ENCODE assay signal across 12 mouse cellular contexts in the genomic region with DNA sequence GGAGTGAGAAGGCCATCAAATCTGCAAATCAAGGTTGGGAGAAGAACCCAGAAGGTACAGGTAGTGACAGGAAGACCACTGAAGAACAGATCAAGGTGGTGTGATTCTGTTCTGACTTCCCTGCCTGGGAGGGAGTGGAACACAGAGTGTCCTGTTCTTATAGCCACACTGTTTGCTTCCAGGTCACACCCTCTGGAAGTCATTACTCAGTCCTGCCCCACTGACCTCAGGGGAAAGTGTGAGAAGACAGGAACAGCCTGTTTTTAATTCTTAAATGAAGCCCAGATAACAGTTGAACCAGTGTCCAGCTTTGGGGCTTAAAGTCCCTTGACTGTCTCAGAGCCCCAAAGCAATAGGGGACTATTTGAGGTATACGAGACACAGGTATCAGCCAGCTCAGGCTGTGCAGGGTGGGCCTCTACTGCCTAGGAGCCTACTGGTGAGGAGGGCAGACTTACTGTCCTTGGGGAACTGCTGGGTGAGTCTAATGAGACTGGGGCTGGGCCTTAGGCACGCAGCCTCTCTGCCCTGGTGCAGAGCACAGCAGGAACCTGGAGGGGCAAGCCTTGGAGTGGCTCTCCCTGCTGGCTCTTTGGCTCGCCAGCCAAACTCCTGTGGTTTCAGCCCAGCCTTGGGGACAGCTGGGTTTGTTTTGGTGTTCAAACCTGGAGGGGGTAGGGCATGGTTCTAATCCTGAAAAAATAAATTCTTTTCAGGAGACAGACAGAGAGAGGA. TPM values are rescaled to one million over a fixed set of nuclear protein-coding genes. Genes with fewer than 3 reads are reported as not detected.
DNase-seq lines count a peak whose midpoint lies in the region; ATAC-seq and TF ChIP-seq lines count a peak whose summit lies in the region.
"Had no signal": no experiment of that assay in that cellular context is flagged by ENCODE, and none has a peak within 500 bp of the region (broad histone marks: within the 10 kb centered on the region; RNA-seq: fewer than 3 reads in every experiment).

No protein-coding gene starts in this region.

- no peak for TF ChIP-seq CTCF in forebrain, postnatal 0 days (IDR thresholded peaks at IDR 0.05; ENCODE audit: low read depth)

- DNase-seq in adrenal gland, adult 2 months: peak; percentile 53
- DNase-seq in adrenal gland, adult 8-10 months: no peak
- DNase-seq in adrenal gland, postnatal 36 days: peak; percentile 13 to 50
- DNase-seq in lung, postnatal 14 days: peak; percentile 47
- no peak for DNase-seq in forebrain, postnatal 0 days
- DNase-seq in right cerebral cortex, adult 2 months (ENCODE audit: low spot score in 2 of 2): no peak
- DNase-seq: heart, postnatal 4 days; kidney, postnatal 14 days; thymus, postnatal 4 days had no signal

- WGBS in kidney, embryonic 16.5 days: 69% methylated on average over 3 of the region's 3 CpGs
- WGBS in kidney, embryonic 14.5 days: 66% methylated on average over 3 of the region's 3 CpGs
- 48% methylated on average over 3 of the region's 3 CpGs for WGBS in forebrain, postnatal 0 days

- no peaks in the 10 kb centered on the region for H3K27me3 ChIP-seq in kidney, embryonic 16.5 days (ENCODE audit: insufficient read depth, low read length)
- H3K27me3 ChIP-seq in kidney, embryonic 14.5 days (ENCODE audit: control insufficient read depth, insufficient read depth, low read length): no peaks in the 10 kb centered on the region
- H3K27me3 ChIP-seq in forebrain, postnatal 0 days (ENCODE audit: insufficient read depth, low read length): no peaks in the 10 kb centered on the region
- H3K27me3 ChIP-seq: Patski had no signal

- H3K9me3 ChIP-seq in kidney, embryonic 16.5 days (ENCODE audit: low read length): no peaks in the 10 kb centered on the region
- no peaks in the 10 kb centered on the region for H3K9me3 ChIP-seq in kidney, embryonic 14.5 days (ENCODE audit: control insufficient read depth, low read length)
- no peaks in the 10 kb centered on the region for H3K9me3 ChIP-seq in forebrain, postnatal 0 days (ENCODE audit: low read length)

- no peaks in the 10 kb centered on the region for H3K36me3 ChIP-seq in kidney, embryonic 16.5 days (ENCODE audit: insufficient read depth, low read length)
- no peaks in the 10 kb centered on the region for H3K36me3 ChIP-seq in kidney, embryonic 14.5 days (ENCODE audit: control insufficient read depth, insufficient read depth, low read length)
- no peaks in the 10 kb centered on the region for H3K36me3 ChIP-seq in forebrain, postnatal 0 days (ENCODE audit: insufficient read depth)

- H3K27ac ChIP-seq in kidney, embryonic 16.5 days (ENCODE audit: low read length): no peak overlapping the region
- no peak overlapping the region for H3K27ac ChIP-seq in kidney, embryonic 14.5 days (ENCODE audit: low read depth, low read length)
- H3K27ac ChIP-seq in forebrain, postnatal 0 days (ENCODE audit: low read depth, low read length): no peak overlapping the region

- no peaks in the 10 kb centered on the region for H3K4me1 ChIP-seq in kidney, embryonic 16.5 days (ENCODE audit: insufficient read depth, low read length)
- H3K4me1 ChIP-seq in kidney, embryonic 14.5 days (ENCODE audit: control insufficient read depth, insufficient read depth, low read length): no peaks in the 10 kb centered on the region
- no peaks in the 10 kb centered on the region for H3K4me1 ChIP-seq in forebrain, postnatal 0 days (ENCODE audit: insufficient read depth)

- H3K9ac ChIP-seq in kidney, embryonic 16.5 days (replicated peaks; ENCODE audit: low read length): no peak overlapping the region
- H3K9ac ChIP-seq in kidney, embryonic 14.5 days (ENCODE audit: low read depth, low read length): no peak overlapping the region
- H3K9ac ChIP-seq in forebrain, postnatal 0 days: no peak overlapping the region

- H3K4me3 ChIP-seq in kidney, embryonic 16.5 days (ENCODE audit: low read length): no peak overlapping the region
- no peak overlapping the region for H3K4me3 ChIP-seq in kidney, embryonic 14.5 days (ENCODE audit: low read length)
- no peak overlapping the region for H3K4me3 ChIP-seq in forebrain, postnatal 0 days (ENCODE audit: low read depth, low read length)

- ATAC-seq in kidney, embryonic 16.5 days (ENCODE audit: low FRiP score, low TSS enrichment): 0 out of 2 replicates have a peak, but pooled peaks have one; percentile 39
- no peak for ATAC-seq in kidney, embryonic 14.5 days (ENCODE audit: low FRiP score, low TSS enrichment)
- no peak for ATAC-seq in forebrain, postnatal 0 days
- ATAC-seq: Patski had no signal

- H3K4me2 ChIP-seq in kidney, embryonic 16.5 days (replicated peaks; ENCODE audit: low read depth, low read length): no peak overlapping the region
- no peak overlapping the region for H3K4me2 ChIP-seq in kidney, embryonic 14.5 days (replicated peaks; ENCODE audit: low read depth, low read length)
- H3K4me2 ChIP-seq in forebrain, postnatal 0 days (ENCODE audit: low read depth): no peak overlapping the region

RNA-seq across cellular contexts. Expression of gene Adra1b, which starts 57.4 kb away (rescaled TPM):
- total RNA-seq in adrenal gland, adult 2 months (2021): 1 to 10 TPM; 2.7 to 5.9 TPM
- 6.4 and 6.5 TPM in 2 replicates for polyA plus RNA-seq in adrenal gland, adult 2 months (2012; rRNA removed)
- 1 to 10 TPM; 3.7 to 6.2 (median 5.6) TPM for total RNA-seq in adrenal gland, adult 8-10 months (2022)
- 1.2 and 1.3 TPM in 2 replicates for polyA plus RNA-seq in kidney, embryonic 16.5 days (2015; fragmentation: Nextera tagmentation; extraction: Ambion mirVana)
- polyA plus RNA-seq in kidney, embryonic 14.5 days (2014; fragmentation: Nextera tagmentation; extraction: Ambion mirVana): 0.39 and 0.73 TPM in 2 replicates
- total RNA-seq in adrenal gland, postnatal 36 days (2021): 1 to 10 TPM; 2.7 to 2.9 TPM
- 7.2 and 12.1 TPM in 2 replicates for total RNA-seq in forebrain, postnatal 0 days (2014; rRNA removed)
- 4.1 and 6.5 TPM in 2 replicates for polyA plus RNA-seq in forebrain, postnatal 0 days (2015; fragmentation: Nextera tagmentation; extraction: Ambion mirVana)

Comparison
In these comparisons a context has a peak if more than half of its experiments do, and no peak if none do; other contexts are left out.
1. DNase-seq: peak in adrenal gland, adult 2 months (single experiment), adrenal gland, postnatal 36 days (2 of 2) and lung, postnatal 14 days (single experiment); none in adrenal gland, adult 8-10 months (single experiment), forebrain, postnatal 0 days (single experiment) and right cerebral cortex, adult 2 months (0 of 2).